Mouse (Mus musculus): ENCODE measurements around the gene Fam104a. TPM values are rescaled to one million over a fixed set of nuclear protein-coding genes. Genes with fewer than 3 reads are reported as not detected.

Fam104a gene
- total RNA-seq, 2 experiments from 2014 or later: 14.4 to 25.0 TPM

DNA sequence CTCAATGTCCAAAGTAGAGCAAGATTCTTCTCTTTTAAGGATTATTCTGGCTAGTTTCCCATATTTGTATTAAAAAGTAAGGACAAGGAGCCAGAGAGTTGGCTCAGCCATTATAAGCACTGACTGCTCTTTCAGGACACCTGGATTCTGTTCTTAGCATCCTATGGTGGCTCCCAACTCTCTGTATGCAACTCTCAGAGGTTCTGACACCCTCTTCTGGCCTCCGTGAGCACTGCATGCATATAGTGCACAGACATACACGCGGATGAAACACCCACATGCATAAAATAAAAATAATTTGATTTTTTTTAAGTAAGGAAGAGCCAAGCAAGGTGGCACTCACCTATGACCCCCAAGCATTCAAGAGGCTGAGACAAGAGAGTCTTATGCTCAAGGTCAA, 38.8 kb downstream of the Fam104a start:
- ATAC-seq (replicated peaks; ENCODE audit: poor library complexity, severe bottlenecking): no peak

DNA sequence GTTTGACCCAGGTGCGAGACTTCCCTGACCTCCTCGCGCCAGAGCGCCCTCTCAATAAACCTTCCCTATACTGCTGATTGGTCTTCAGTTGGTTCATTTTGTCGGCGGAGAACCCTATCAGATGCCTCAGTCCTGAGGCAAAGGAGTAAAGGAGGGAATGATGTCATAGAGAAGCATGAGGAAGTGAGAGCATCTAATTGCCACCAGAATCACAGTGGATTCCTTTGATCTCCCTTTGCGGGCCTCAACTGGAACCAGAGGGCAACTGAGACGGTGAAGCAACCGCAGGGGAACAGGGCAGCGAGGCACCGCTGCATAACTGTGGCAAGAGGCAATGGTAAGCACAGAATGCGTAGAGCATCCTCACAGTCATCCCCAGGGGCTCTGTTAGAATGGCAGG, 45.3 kb downstream of the Fam104a start:
- peak; percentile 89 for ATAC-seq (replicated peaks; ENCODE audit: poor library complexity, severe bottlenecking)

DNA sequence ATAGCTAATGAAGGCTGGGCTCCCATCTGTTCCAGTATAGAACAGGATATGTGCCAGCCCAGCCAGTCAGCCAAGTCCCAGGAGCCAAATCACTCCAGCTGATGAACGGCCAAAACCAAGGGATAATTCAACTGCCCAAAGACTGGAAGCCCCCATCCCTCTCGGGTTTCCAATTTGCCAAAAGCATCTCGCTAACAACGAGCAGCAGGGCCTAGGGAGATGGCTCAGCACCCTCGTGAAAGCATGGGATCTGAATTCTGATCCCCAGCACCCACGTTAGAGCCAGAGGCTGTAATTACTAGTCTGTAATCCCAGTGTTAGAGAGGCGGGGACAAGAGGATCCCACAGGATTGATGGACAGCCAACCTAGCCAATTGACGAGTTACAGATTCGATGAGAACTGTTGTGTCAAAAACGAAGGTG, 49.2 kb downstream of the Fam104a start:
- no peak for ATAC-seq (replicated peaks; ENCODE audit: poor library complexity, severe bottlenecking)

DNA sequence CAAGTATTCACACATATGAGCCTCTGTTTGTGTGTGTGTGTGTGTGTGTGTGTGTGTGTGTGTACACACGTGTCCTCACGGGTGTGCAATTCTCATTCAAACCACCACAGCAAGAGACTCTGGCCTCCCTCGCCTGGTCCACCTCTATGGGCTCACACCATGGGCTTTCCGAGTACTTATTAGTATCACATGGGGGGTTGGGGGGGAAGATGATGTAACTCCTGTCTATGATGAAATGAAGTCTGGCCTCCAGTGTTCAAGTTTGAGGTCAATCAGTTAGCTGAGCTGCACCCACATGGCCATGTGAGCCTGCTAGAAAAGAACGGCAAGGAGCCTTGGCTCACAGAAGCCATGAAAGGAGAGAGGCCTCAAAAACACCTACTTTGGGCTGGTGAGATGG, 50.6 kb downstream of the Fam104a start:
- ATAC-seq (replicated peaks; ENCODE audit: poor library complexity, severe bottlenecking): peak; percentile 77

DNA sequence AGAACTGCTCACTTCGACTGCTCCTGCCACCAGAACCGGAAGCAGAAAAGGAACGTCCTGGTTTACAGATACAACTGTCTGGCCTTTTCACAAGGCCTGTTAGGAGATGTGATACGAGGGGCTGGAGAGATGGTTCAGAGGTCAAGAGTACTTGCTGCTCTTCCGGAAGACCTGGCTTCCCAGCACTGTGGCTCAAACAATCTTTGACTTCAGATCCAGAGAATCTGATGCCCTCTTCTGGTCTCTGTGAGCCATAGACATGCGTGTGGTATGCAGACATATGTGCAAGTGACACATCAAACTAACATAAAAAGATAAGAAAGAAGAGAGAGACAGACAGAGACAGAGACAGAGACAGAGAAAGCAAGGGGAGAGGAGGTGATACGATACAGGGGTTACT, 51.7 kb downstream of the Fam104a start:
- no peak for ATAC-seq (replicated peaks; ENCODE audit: poor library complexity, severe bottlenecking)

DNA sequence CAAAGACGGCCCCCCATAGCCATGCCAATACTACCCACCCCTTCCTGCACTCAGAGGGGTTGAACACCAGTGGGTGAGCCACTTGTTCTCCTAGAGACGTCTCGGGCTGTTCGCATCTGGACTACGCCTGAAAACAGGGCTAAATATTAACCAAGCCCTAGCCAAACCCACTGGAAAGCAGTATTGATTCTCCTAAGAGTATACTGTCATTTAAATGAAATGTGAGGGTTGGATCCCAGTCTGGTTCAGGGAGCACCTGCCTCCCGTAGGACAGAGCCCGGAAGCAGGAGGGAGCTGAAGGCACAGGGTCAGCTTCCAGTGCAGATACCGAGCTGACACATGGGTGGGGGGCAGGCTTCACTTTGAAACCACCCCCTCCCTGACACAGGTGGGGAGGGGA, 52.1 kb downstream of the Fam104a start:
- ATAC-seq (replicated peaks; ENCODE audit: poor library complexity, severe bottlenecking): no peak

DNA sequence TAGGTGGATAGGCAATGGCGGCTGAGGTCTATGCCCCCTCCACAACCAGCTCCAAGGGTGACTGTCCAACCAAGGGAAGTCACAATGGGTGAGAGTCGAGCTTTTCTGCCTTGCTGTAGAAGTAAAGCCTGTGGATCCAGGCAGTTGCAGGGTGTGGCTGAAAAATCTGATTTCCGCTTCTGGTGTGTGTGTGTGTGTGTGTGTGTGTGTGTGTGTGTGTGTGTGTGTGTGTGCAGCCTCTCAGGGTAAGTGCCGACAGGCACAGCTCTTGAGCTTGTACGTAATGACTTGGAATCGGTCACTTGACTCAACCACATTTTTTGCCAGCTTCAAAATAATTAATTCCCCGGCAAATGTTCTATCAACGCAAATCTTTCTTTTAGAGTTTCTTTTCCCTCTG, 52.7 kb downstream of the Fam104a start:
- no peak for ATAC-seq (replicated peaks; ENCODE audit: poor library complexity, severe bottlenecking)

DNA sequence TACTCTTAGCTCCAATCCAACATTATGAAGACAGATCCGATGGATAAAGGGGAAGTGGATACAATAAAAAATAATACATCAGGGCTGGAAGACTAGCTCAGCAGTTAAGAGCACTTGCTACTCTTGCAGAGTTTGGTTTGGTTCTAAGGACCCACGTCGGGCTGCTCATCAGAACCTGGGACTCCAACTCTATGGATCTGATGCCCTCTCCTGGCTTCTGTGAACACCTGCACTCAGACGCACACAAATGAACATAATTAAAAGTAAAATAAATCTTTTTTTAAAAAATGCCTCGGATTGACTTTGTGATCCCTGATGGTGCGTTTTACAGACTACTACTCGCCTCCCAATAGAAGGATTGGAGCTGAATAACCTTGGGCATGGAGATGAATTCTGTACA, 53.3 kb downstream of the Fam104a start:
- ATAC-seq (replicated peaks; ENCODE audit: poor library complexity, severe bottlenecking): no peak

DNA sequence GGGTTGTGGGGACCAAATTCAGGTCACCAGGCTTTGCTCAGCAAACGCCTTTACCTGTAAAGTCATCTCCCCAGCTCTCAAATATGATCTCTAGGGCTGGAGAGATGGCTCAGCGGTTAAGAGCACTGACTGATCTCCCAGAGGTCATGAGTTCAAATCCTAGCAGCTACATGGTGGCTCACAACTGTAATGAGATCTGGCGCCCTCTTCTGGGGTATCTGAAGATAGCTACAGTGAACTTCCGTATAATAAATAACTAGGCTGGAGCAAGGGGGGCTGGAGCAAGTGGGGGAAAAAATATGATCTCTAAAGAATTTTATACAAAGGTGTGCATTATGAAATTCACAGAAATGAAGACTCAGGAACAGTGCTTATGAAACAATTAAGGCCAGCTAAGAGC, 56.2 kb downstream of the Fam104a start:
- ATAC-seq (replicated peaks; ENCODE audit: poor library complexity, severe bottlenecking): no peak; the same call in 1 of the 2 replicates

DNA sequence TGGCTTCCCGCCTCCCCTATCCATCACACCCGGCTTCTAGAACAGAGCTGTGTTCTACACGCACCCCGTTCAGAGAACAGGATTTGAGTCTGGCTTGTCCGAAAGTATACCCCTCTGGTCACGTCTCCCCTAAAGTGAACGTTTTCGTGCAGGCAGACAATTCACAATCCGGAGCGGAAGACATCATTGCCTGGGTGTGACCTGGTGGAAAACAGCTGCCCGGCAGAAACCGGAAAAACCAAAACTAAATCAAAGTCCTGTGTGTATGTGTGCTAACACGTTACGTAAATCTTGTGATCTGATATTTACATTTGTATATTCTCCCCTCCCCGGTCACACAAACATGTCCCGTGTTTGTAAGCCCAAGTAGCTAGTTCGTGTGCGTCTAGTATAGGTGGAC, 58.5 kb downstream of the Fam104a start:
- ATAC-seq (replicated peaks; ENCODE audit: poor library complexity, severe bottlenecking): no peak

DNA sequence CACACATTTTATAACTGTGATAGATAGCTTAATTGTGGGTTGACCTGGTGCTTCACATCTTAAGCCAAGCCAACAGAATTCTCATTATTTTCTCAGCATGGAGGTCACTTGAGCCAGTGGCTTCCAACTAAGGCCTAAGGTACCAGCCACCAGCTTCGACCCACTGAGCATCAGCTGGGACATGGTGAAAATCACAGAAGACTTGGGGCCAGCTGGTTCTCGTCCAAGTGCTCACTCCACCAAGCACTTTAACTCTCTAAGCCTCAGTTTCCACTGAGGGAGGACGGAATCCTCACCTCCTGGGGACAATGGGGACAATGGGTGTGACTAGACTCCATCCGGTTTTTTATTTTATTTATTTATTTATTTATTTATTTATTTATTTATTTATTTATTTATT, 61.9 kb downstream of the Fam104a start:
- ATAC-seq (replicated peaks; ENCODE audit: poor library complexity, severe bottlenecking): no peak

DNA sequence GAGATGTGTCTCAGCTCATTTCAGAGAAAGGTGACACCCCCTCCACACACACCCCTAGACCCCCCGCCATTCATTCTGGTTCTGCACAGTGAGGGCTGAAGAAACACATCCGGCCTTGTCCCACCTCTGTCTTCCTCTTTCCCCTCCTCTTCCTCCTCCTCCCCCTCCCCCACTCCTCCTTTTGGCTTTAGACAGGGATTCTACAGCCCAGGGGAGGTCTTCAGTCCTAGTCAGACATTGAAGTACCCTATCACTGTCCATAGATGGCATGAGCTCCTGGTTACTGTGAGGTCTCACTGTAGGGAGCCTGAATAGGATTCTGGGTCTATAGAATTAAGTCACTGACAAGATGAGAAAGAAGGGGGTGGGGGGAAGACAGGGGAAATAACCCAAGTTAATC, 63.0 kb downstream of the Fam104a start:
- no peak for ATAC-seq (replicated peaks; ENCODE audit: poor library complexity, severe bottlenecking)

DNA sequence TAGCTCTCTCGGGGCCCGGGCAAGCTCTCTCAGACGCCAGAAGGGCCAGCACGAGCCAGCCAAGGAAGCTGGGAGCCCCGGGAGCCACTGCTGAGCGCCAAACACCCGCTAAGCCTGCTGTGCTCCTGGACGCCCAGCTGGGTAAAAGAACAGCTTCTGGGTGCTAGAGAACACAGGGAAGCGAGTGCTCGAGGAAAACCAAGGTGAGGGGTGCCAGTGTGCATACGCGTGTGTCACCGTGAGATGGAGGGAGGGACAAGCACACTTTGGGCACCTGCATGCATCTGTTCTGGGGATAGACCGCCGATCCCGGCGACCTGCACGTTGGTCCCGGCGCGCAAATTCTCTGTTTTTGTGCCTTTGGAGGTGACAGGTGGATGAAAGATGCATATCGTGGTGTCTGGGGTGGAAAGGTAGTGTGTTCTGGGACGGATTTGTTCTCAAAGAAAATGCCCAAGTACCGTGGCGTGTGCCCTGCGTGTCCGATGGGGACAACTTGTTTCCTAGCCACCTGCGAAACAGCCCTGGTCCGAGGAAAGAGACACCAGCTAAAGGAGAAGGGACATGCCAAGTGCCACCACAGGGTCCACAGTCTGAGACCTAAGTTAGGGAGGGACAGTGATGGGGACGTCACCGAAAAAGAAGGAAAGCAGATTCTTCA, 64.4 kb downstream of the Fam104a start:
- no peak for ATAC-seq (replicated peaks; ENCODE audit: poor library complexity, severe bottlenecking)

DNA sequence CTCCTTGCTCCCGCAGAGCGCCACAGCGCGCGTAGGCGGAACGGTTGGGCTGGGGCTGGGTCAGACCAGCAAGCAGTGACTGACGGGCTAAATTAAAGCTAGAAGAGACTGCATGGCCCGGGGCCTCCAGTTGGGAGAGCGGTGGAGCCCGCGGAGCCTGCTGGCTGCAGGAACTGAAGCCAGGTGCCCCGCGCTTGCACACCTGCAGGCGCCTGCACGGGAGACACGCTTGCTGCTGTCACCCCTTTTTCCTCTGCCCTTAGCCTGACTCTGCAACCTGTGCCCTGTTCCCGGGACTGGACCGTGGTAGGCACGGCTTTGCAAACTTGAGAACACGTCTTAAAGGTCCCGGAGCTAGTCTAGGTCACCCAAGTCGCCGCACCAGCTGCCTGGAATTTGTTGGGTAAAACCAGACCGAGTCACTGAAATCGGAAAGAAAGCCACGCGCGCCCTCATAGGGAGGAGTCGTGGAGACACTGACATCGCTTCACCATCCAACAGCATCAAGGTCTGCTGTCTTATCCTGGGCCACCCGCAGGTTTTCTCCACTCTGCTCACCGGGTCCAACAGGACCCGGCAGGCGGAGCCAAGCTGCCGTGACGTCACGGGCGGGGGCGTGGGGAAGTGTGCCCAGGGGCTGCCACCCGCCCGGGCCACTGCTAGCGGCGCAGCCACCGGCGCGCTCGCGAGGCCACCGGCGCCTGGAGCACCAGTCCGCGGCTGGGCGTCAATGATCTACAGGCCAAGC, 65.1 kb downstream of the Fam104a start, which contains the start of gene Sstr2:
Gene Sstr2 (plus strand): TSS at position 671 of the 748 bp plus-strand sequence.
- peak; percentile 62 for ATAC-seq (replicated peaks; ENCODE audit: poor library complexity, severe bottlenecking)

DNA sequence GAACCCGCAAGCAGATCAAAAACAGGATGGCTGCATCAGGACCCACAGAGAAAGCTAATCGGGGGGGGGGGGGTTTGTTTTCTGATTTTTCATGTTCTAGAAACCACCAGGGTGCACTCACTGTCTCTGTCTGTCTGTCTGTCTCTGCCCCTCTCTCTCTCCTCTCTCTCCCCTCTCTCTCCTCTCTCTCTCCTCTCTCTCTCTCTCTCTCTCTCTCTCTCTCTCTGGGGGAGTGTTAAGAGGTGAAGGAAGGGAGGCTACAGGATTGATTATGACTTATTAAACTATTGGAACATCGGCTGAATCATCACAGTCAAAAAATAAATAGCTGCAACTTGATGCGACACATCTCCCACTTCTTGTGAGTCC, 65.7 kb downstream of the Fam104a start:
- no peak for ATAC-seq (replicated peaks; ENCODE audit: poor library complexity, severe bottlenecking)

DNA sequence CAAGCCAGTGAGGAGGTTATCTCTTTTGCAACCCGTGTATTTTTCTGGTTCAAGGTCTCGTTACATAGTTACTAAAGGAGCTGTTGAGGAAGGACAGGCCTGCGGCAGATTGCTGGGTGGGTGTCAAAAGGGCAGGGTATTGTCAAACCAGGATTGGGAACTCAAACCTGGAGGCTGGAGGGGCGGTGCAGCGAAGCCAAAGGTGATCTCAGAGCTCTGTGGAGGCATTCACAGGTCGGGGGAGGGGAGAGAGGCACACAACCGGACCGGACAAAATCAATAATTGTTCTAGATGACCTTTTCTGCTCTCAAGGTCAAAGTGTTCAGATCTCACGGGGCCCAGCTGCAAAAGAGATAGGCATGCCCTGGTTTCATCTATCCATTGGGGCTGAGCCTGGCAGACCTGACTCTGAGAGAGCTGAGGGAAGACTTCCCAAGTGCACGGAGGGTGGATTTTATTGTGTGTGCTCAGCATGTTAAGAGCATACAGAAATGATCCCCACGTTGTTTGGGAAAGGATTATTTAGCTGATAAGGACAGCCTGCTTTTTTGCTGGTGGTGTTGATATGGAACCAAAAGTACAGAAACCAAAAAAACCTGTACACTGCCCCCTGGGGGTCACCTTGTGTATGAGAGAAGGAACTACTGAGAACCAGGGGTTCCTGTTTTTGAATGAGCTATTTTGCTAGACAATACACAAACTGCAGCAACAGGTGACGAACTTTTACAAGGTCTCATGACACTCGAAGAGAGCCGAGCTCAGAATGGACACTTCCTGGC, 66.6 kb downstream of the Fam104a start:
- ATAC-seq (replicated peaks; ENCODE audit: poor library complexity, severe bottlenecking): peak; percentile 66

DNA sequence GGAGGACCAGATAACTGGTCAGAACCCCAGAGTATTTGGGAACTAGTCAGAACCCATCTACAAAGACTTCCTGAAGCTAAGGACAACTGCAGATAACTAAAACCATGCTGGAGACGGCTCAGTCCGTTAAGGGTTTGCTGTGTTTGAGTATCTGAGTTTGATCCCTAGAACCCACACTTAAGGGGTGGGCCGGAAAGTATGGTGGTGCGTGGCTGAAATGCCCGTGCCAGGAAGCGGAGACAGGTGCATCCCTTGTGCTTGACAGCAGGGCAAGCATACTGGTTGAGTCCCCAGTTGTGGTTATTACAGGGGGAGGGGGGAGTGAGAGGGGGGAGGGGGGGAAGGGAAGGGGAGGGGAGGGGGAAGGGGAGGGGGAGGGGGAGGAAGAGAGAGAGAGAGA, 69.5 kb downstream of the Fam104a start:
- 0 out of 2 replicates have a peak, but pooled peaks have one; percentile 10 for ATAC-seq (replicated peaks; ENCODE audit: poor library complexity, severe bottlenecking)

DNA sequence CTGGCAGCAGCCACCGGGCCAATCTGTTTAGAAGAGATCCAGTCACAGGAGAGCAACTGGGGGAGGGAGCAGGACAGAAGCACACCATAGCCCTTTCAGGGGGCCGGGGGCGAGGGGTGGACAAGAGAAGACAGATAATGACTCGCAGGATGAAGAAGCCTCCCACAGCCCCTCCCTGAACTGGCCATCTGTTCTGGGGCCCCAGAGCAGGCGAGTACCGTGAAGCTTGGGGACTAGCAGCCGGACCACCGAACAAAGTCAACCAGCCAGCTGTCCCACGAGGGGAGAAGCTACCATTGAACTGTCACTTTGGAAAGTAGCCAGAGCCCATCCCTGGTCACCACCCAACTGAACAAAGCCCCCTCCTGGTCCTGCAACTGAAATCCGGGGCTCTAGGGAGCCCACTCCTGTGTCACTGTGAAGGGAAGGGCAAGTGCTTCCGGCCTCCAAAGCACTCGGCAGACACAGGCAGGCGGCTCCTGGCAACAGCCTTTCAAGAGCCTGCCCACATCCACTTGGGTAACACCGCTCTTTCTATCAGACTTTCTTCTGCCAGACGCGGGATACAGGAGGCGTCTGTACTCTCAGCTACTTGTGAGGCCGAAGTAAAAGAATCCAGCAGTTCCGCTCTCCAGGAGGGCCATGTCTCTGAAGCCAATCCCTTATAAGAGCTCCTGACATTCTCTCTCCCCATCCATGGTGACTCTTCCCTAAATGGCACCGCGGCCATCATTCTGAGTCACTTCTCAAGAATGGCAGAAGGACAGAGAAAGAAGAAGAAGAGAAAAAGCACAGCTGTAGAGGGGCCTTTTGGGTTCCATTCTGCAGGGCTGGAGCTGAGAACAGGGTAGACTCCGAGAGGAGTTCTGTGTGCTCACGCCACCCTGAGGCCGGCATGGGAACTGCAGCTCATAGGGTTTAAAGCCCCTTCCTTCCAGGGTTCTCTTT, 72.0 kb downstream of the Fam104a start:
- peak; percentile 76 for ATAC-seq (replicated peaks; ENCODE audit: poor library complexity, severe bottlenecking)

Data from granulocyte monocyte progenitor cell, adult 5-6 weeks (primary cell).